Mouse (Mus musculus) lung, postnatal 0 days (tissue): Measurements from ENCODE around the gene Actn4.

ENCODE experiments used
- CTCF ChIP-seq: IDR thresholded peaks from 2 replicates; pipeline ENCODE4 v1.5.1; 2016; ENCODE audit warnings: antibody characterized with exemption, mild to moderate bottlenecking
- EP300 ChIP-seq: IDR thresholded peaks from 2 replicates; pipeline ENCODE4 v1.6.1; 2016; ENCODE audit warnings: antibody characterized with exemption, mild to moderate bottlenecking, control low read depth

GRCm38 (mm10) chr7:29008171-29008570, 46.0 kb upstream of the Actn4 start:
- TF ChIP-seq CTCF (no peak), EP300 (no peak)
